Mouse (Mus musculus) midbrain, embryonic 12.5 days (tissue): ENCODE measurements around the gene Ercc6l2. TPM values are rescaled to one million over a fixed set of nuclear protein-coding genes. Genes with fewer than 3 reads are reported as not detected.

Source experiments
- ATAC-seq: fragments of 200-750 bp; cut with Nextera tagmentation; 2 replicates; pipeline ENCODE4 v1.8.0; 2017; ENCODE audit warnings: low read depth, moderate TSS enrichment, moderate library complexity; ENCODE audit not compliant: low FRiP score
- H3K27ac ChIP-seq: fragments of 300-500 bp; sonication (generic); replicated peaks from 2 replicates; pipeline ENCODE4 v1.5.1; 2016; ENCODE audit warnings: mild to moderate bottlenecking
- H3K27me3 ChIP-seq: fragments of 300-500 bp; sonication (generic); 2 replicates; pipeline ENCODE4 v1.6.1; 2016; ENCODE audit warnings: mild to moderate bottlenecking
- H3K36me3 ChIP-seq: fragments of 300-500 bp; sonication (generic); 2 replicates; pipeline ENCODE4 v1.6.1; 2016
- H3K4me1 ChIP-seq: fragments of 300-500 bp; sonication (generic); 2 replicates; pipeline ENCODE4 v1.6.1; 2016
- H3K4me2 ChIP-seq: fragments of 300-500 bp; sonication (generic); replicated peaks from 2 replicates; pipeline ENCODE4 v1.6.1; 2016; ENCODE audit warnings: mild to moderate bottlenecking, moderate library complexity
- H3K4me3 ChIP-seq: fragments of 300-500 bp; sonication (generic); 2 replicates; pipeline ENCODE4 v1.5.1; 2016; ENCODE audit warnings: mild to moderate bottlenecking
- H3K9ac ChIP-seq: fragments of 300-500 bp; sonication (generic); replicated peaks from 2 replicates; pipeline ENCODE4 v1.6.1; 2016; ENCODE audit warnings: mild to moderate bottlenecking, moderate library complexity
- H3K9me3 ChIP-seq: fragments of 300-500 bp; sonication (generic); 2 replicates; pipeline ENCODE4 v1.6.1; 2016; ENCODE audit warnings: mild to moderate bottlenecking
- WGBS: fragments of 180-500 bp; shearing (Covaris S2); methylation state at CpG from one replicate; pipeline ENCODE4 v1.1.7; 2016; 5-methylcytosine and 5-hydroxymethylcytosine counted together
- polyA plus RNA-seq: library from polyadenylated mRNA; unstranded; fragments of >200 nt; fragmentation: Nextera tagmentation; extraction: Ambion mirVana; gene quantifications from 2 replicates; pipeline ENCODE4 v1.2.1, GENCODE M21; 2016

Gene Ercc6l2
- polyA plus RNA-seq, 1 experiment from 2014 or later = 20.5 TPM

DNA sequence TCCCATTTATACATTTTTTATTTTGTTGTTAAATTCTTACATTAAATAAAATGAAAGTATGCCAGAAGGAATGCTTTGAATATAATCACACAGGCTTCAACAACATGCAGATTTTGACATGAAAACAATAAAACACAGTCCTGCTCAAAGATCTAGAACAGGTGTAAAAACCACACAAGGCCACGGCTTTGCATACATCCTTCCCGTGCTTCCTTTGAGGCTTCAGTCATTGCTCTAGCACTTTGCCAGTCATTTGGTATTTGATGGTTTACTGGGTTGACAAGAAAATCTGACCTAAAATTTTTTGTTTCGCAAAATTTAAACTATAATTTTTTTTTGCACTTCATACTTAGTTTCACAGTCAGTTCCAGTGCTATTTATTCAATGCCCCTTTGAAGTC lies 7.1 kb upstream of the Ercc6l2 start:
- H3K4me2 ChIP-seq = no peak overlapping the region
- H3K9ac ChIP-seq = no peak overlapping the region
- no peaks in the 10 kb centered on the region; the same call in 1 of the 2 replicates for H3K27me3 ChIP-seq
- no peaks in the 10 kb centered on the region for H3K4me1 ChIP-seq
- no peak overlapping the region for H3K27ac ChIP-seq
- no peak for ATAC-seq
- no peaks in the 10 kb centered on the region for H3K36me3 ChIP-seq
- 89% methylated on average over 3 of the region's 3 CpGs for WGBS
- no peaks in the 10 kb centered on the region for H3K9me3 ChIP-seq
- no peak overlapping the region for H3K4me3 ChIP-seq

GRCm38 (mm10) chr13:63811477-63811876 lies 3.6 kb upstream of the Ercc6l2 start:
- H3K9ac ChIP-seq = no peak overlapping the region
- H3K9me3 ChIP-seq = no peaks in the 10 kb centered on the region
- no peaks in the 10 kb centered on the region for H3K27me3 ChIP-seq
- peaks cover 10% of the 10 kb centered on the region; the same call in 1 of the 2 replicates for H3K4me1 ChIP-seq
- no peak overlapping the region for H3K4me3 ChIP-seq
- no peak overlapping the region for H3K4me2 ChIP-seq
- H3K27ac ChIP-seq = no peak overlapping the region
- ATAC-seq = no peak
- H3K36me3 ChIP-seq = no peaks in the 10 kb centered on the region

DNA sequence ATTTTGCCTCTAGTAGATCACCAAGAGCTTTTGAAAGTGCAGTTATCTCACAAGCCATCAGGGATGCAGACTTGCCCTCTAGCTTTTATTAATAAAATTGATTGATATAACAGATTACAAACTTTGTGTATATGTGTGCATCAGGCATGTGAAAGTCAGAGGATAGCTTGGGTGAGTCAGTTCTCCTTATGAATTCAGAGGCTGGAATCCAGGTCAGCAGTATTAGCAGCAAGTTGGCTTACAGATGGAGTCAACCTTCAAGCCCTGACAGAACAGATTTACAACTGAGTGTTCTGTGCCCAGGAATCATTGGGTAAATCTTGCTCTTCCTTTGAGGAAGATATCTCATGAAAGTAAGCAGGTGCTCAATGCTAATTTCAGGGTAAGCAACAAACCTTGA lies 891 bp downstream of the Ercc6l2 start:
- Histone ChIP-seq H3K4me3 (peak overlapping the region; percentile 68), H3K4me1 (peaks cover 10% of the 10 kb centered on the region; the same call in 1 of the 2 replicates), H3K36me3 (no peaks in the 10 kb centered on the region), H3K9me3 (no peaks in the 10 kb centered on the region), H3K9ac (no peak overlapping the region), H3K27ac (no peak overlapping the region), H3K27me3 (no peaks in the 10 kb centered on the region), H3K4me2 (peak overlapping the region; percentile 64)
- no peak for ATAC-seq

DNA sequence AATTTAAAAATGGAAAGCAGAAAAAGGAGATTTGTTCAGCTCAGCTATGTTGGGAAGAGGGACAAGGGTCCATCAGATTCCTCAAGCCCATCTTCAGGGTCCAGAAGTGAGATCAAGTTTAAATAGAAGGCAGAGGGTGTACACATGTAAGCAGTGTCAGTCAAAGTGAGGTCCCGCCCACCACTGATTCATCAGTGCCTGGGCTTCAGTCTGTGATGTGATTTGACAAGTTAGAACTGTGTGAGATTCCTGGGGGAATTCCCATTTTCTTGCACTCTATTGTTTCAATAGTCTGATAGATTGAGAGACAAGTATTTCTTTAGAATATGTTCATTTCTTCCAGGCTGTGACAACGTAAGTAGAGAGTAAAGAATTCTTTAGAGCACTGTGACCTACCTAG lies 30.7 kb downstream of the Ercc6l2 start:
- no peak for ATAC-seq
- Histone ChIP-seq H3K4me1 (no peaks in the 10 kb centered on the region), H3K9ac (no peak overlapping the region), H3K27ac (no peak overlapping the region), H3K9me3 (no peaks in the 10 kb centered on the region), H3K27me3 (no peaks in the 10 kb centered on the region), H3K36me3 (peaks cover 11% of the 10 kb centered on the region), H3K4me2 (no peak overlapping the region), H3K4me3 (no peak overlapping the region)
- WGBS = 91% methylated on average over 2 of the region's 2 CpGs

DNA sequence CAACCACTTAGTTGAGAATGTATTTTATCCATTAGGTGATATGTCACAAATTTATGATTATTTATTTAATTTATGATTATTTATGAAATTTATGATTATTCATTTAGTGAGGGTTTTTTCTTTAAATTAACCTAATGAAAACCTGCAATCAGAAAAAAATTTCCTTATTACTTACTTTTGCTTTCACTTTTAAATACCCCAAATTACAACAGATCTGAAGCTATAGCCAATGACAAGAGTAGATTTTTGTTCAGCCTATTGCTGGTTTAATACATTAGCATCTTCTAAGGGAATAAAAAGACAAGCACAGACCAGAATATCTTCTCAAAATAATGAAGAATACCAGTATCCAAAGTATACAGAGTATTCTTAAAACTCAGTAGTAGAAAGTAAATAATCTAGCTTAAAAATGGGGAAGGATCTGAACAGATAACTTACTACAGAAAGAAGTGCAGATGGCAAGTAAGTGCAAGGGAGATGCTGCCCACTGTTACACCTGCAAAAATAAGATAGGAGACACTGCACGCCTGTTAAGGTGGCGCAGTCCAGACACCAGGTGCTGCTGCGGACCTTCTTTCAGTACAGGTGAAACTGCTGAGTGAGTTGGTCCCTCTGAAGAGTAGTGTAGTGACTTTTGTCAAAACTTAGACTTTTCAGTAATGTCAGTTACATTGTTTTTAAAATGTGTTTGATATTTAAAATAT lies 35.4 kb downstream of the Ercc6l2 start:
- Histone ChIP-seq H3K4me2 (no peak overlapping the region), H3K9ac (no peak overlapping the region), H3K27me3 (no peaks in the 10 kb centered on the region), H3K4me3 (no peak overlapping the region), H3K4me1 (no peaks in the 10 kb centered on the region), H3K27ac (no peak overlapping the region), H3K9me3 (no peaks in the 10 kb centered on the region), H3K36me3 (peaks cover 5% of the 10 kb centered on the region; the same call in 1 of the 2 replicates)
- 94% methylated on average over 3 of the region's 3 CpGs for WGBS
- no peak for ATAC-seq

DNA sequence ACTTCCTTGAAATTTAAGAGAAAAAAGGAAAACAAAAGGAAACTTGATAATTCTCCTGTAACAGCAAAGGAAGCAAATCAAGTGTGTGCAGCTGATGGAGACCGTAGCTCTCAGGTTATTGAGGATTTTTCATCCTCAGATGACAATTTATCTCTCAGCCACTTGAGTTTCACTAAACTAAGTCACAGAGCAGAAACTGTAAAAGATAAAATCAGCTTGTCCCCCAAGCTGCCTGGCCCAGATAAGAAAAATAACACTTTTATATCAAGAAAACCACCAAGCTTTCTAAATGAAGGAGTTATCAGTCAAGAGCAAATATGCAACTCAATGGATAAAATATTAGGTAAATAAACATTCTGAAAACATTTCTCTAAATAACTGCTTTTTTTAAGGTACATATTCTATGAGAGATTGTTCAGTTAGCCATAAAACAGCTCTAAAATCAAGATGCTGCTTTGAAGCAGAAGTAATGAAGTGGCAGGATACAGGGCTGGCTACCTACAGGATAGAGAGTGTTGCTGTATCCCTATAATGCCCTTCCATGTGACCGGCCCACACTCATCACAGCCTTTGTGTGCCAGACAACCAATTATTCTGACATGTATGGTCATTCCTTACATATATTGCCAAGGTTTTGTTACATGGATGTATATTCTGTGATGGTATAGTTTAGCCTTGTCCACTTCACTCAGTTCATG lies 57.7 kb downstream of the Ercc6l2 start:
- Histone ChIP-seq H3K27ac (no peak overlapping the region), H3K36me3 (no peaks in the 10 kb centered on the region), H3K4me1 (no peaks in the 10 kb centered on the region), H3K27me3 (no peaks in the 10 kb centered on the region), H3K4me3 (no peak overlapping the region), H3K9me3 (no peaks in the 10 kb centered on the region), H3K4me2 (no peak overlapping the region), H3K9ac (no peak overlapping the region)
- no peak for ATAC-seq
- 92% methylated on average over 2 of the region's 2 CpGs for WGBS

- H3K4me3 ChIP-seq = no peak overlapping the region
- no peak overlapping the region for H3K4me2 ChIP-seq
- WGBS = 89% methylated on average over 6 of the region's 6 CpGs
- peaks cover 9% of the 10 kb centered on the region for H3K4me1 ChIP-seq
- H3K9me3 ChIP-seq = no peaks in the 10 kb centered on the region
- H3K27ac ChIP-seq = no peak overlapping the region
- no peak overlapping the region for H3K9ac ChIP-seq
- no peak for ATAC-seq
- no peaks in the 10 kb centered on the region for H3K36me3 ChIP-seq
- H3K27me3 ChIP-seq = no peaks in the 10 kb centered on the region
These were observed 62.1 kb downstream of the Ercc6l2 start for GRCm38 (mm10) chr13:63877138-63877537.

DNA sequence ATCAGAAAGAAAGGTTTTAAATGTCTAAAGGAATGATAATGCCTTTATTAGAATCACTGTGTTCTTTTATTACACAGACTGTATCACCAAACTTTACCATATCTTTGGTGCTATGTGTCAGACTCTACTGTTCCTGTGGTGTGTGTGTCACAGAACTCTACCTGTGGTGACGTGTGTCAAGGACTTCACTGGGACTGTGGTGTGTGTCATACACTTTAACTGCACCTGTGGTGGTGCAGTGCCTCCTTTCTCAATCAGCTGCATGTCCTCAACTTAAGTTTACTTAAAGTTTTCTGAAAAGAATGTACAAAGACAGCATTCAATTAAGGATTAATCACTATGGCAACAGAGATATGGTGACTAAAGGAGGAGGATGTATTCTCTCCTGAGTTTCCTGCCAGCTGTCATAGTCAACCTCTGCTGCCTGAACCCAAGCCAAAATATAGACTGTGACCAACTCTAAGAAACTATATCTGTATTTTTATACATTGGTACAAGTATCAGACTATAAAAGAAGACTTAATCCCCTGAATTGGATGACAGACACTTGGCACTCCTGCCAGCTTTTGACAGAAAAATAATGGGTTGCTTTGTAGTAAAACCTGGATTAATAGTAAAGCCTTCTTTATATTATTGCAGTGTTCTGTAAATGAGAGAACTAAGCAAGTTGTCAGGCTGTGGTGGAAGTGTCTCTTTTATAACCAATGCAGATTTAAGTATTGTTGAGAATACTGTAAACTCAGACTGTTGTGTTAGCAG lies 64.2 kb downstream of the Ercc6l2 start:
- Histone ChIP-seq H3K27me3 (no peaks in the 10 kb centered on the region), H3K4me3 (no peak overlapping the region), H3K36me3 (no peaks in the 10 kb centered on the region), H3K27ac (no peak overlapping the region), H3K9me3 (no peaks in the 10 kb centered on the region), H3K9ac (no peak overlapping the region), H3K4me1 (peaks cover 9% of the 10 kb centered on the region), H3K4me2 (no peak overlapping the region)
- 9% methylated on average over 1 of the region's 1 CpGs for WGBS
- 0 out of 2 replicates have a peak, but pooled peaks have one; percentile 58 for ATAC-seq

GRCm38 (mm10) chr13:63879864-63880141 lies 64.8 kb downstream of the Ercc6l2 start:
- Histone ChIP-seq H3K4me2 (no peak overlapping the region), H3K4me1 (peaks cover 9% of the 10 kb centered on the region), H3K9me3 (no peaks in the 10 kb centered on the region), H3K36me3 (no peaks in the 10 kb centered on the region), H3K27ac (no peak overlapping the region), H3K4me3 (no peak overlapping the region), H3K9ac (no peak overlapping the region), H3K27me3 (no peaks in the 10 kb centered on the region)
- 59% methylated on average over 4 of the region's 4 CpGs for WGBS
- no peak for ATAC-seq

GRCm38 (mm10) chr13:63885532-63885949 lies 70.5 kb downstream of the Ercc6l2 start:
- Histone ChIP-seq H3K4me2 (no peak overlapping the region), H3K4me1 (no peaks in the 10 kb centered on the region), H3K4me3 (no peak overlapping the region), H3K36me3 (0 out of 2 replicates have a peak, but pooled peaks cover 4% of the 10 kb centered on the region), H3K27me3 (no peaks in the 10 kb centered on the region), H3K27ac (no peak overlapping the region), H3K9ac (no peak overlapping the region), H3K9me3 (no peaks in the 10 kb centered on the region)
- 68% methylated on average over 3 of the region's 3 CpGs for WGBS
- ATAC-seq = no peak

GRCm38 (mm10) chr13:63886429-63887052 lies 71.5 kb downstream of the Ercc6l2 start:
- no peak overlapping the region for H3K9ac ChIP-seq
- ATAC-seq = no peak
- no peak overlapping the region for H3K4me2 ChIP-seq
- 96% methylated on average over 3 of the region's 3 CpGs for WGBS
- H3K27ac ChIP-seq = no peak overlapping the region
- no peaks in the 10 kb centered on the region for H3K27me3 ChIP-seq
- no peaks in the 10 kb centered on the region for H3K4me1 ChIP-seq
- H3K36me3 ChIP-seq = 0 out of 2 replicates have a peak, but pooled peaks cover 4% of the 10 kb centered on the region
- no peak overlapping the region for H3K4me3 ChIP-seq
- H3K9me3 ChIP-seq = no peaks in the 10 kb centered on the region
